Mouse (Mus musculus) midbrain, embryonic 10.5 days (tissue): Measurements from ENCODE around the gene Cd2bp2. TPM values are rescaled to one million over a fixed set of nuclear protein-coding genes. Genes with fewer than 3 reads are reported as not detected.

Experiments
- DNase-seq: peaks from one replicate; pipeline ENCODE4 v3.0.0-alpha.2; 2017; ENCODE audit warnings: low spot score
- H3K27ac ChIP-seq: fragments of 300-500 bp; sonication (generic); replicated peaks from 2 replicates; pipeline ENCODE4 v1.5.1; 2016; ENCODE audit warnings: mild to moderate bottlenecking
- H3K27me3 ChIP-seq: fragments of 300-500 bp; sonication (generic); 2 replicates; pipeline ENCODE4 v1.6.1; 2016; ENCODE audit warnings: low read depth, mild to moderate bottlenecking; ENCODE audit not compliant: poor library complexity, severe bottlenecking
- H3K36me3 ChIP-seq: fragments of 300-500 bp; sonication (generic); 2 replicates; pipeline ENCODE4 v1.6.1; 2016; ENCODE audit warnings: mild to moderate bottlenecking, moderate library complexity
- H3K4me1 ChIP-seq: fragments of 300-500 bp; sonication (generic); 2 replicates; pipeline ENCODE4 v1.6.1; 2016
- H3K4me3 ChIP-seq: fragments of 300-500 bp; sonication (generic); 2 replicates; pipeline ENCODE4 v1.5.1; 2016; ENCODE audit warnings: mild to moderate bottlenecking, moderate library complexity
- H3K9me3 ChIP-seq: fragments of 300-500 bp; sonication (generic); replicated peaks from 2 replicates; pipeline ENCODE4 v1.6.1; 2016; ENCODE audit warnings: mild to moderate bottlenecking
- WGBS: fragments of 180-500 bp; shearing (Covaris S2); methylation state at CpG from one replicate; pipeline ENCODE4 v1.1.7; 2016; 5-methylcytosine and 5-hydroxymethylcytosine counted together
- polyA plus RNA-seq: library from polyadenylated mRNA; unstranded; fragments of >200 nt; fragmentation: Nextera tagmentation; extraction: Ambion mirVana; gene quantifications from 2 replicates; pipeline ENCODE4 v1.2.1, GENCODE M21; 2016

The Cd2bp2 gene
- polyA plus RNA-seq = 94.3 and 109 TPM in 2 replicates

- no peaks in the 10 kb centered on the region for H3K27me3 ChIP-seq
- peaks cover 26% of the 10 kb centered on the region for H3K4me1 ChIP-seq
- peak within 1 kb of the TSS; percentile 94 for H3K27ac ChIP-seq
- peaks cover 82% of the 10 kb centered on the region for H3K36me3 ChIP-seq
- peak within 1 kb of the TSS; percentile 80 for H3K4me3 ChIP-seq
- H3K9me3 ChIP-seq = no peaks in the 10 kb centered on the region
- under 1% methylated on average over 51 of the region's 51 CpGs for WGBS
- peak; percentile 97 for DNase-seq
Observed at GRCm38 (mm10) chr7:127195544-127196295, at the start of gene Cd2bp2. Gene Cd2bp2, minus strand, starts transcription at chr7:127196050.

GRCm38 (mm10) chr7:127244658-127245510 lies 49.0 kb upstream of the Cd2bp2 start:
- H3K27ac ChIP-seq = peak overlapping the region; percentile 96
- WGBS = 11% methylated on average over 32 of the region's 33 CpGs
- no peak for DNase-seq
- peak overlapping the region; percentile 85 for H3K4me3 ChIP-seq
- H3K4me1 ChIP-seq = peaks cover 35% of the 10 kb centered on the region
- peaks cover 7% of the 10 kb centered on the region for H3K9me3 ChIP-seq
- H3K36me3 ChIP-seq = peaks cover 46% of the 10 kb centered on the region
- no peaks in the 10 kb centered on the region for H3K27me3 ChIP-seq

GRCm38 (mm10) chr7:127243870-127244657 lies 48.2 kb upstream of the Cd2bp2 start, which contains the start of gene Zfp771:
Gene Zfp771, plus strand, starts transcription at chr7:127244274.
- peak within 1 kb of the TSS; percentile 96 for H3K27ac ChIP-seq
- peaks cover 7% of the 10 kb centered on the region for H3K9me3 ChIP-seq
- 1% methylated on average over 56 of the region's 56 CpGs for WGBS
- H3K27me3 ChIP-seq = no peaks in the 10 kb centered on the region
- peak; percentile 94 for DNase-seq
- peaks cover 35% of the 10 kb centered on the region for H3K4me1 ChIP-seq
- peaks cover 46% of the 10 kb centered on the region for H3K36me3 ChIP-seq
- peak within 1 kb of the TSS; percentile 85 for H3K4me3 ChIP-seq

GRCm38 (mm10) chr7:127243361-127243867 lies 47.6 kb upstream of the Cd2bp2 start:
- peaks cover 7% of the 10 kb centered on the region for H3K9me3 ChIP-seq
- no peak for DNase-seq
- 32% methylated on average over 2 of the region's 2 CpGs for WGBS
- no peaks in the 10 kb centered on the region for H3K27me3 ChIP-seq
- peak overlapping the region; percentile 96 for H3K27ac ChIP-seq
- peaks cover 35% of the 10 kb centered on the region for H3K4me1 ChIP-seq
- peak overlapping the region; percentile 85 for H3K4me3 ChIP-seq
- peaks cover 48% of the 10 kb centered on the region for H3K36me3 ChIP-seq

- peak overlapping the region; percentile 100; the same call in 1 of the 2 replicates for H3K27ac ChIP-seq
- H3K9me3 ChIP-seq = peaks cover 24% of the 10 kb centered on the region
- DNase-seq = no peak
- no peaks in the 10 kb centered on the region for H3K27me3 ChIP-seq
- peaks cover 74% of the 10 kb centered on the region for H3K36me3 ChIP-seq
- peaks cover 40% of the 10 kb centered on the region for H3K4me1 ChIP-seq
- peak overlapping the region; percentile 98 for H3K4me3 ChIP-seq
- WGBS = 99% methylated on average over 2 of the region's 2 CpGs
Observed at GRCm38 (mm10) chr7:127234777-127235176, 38.9 kb upstream of the Cd2bp2 start.

GRCm38 (mm10) chr7:127233765-127234164 lies 37.9 kb upstream of the Cd2bp2 start:
- WGBS = 9% methylated on average over 9 of the region's 9 CpGs
- peaks cover 74% of the 10 kb centered on the region for H3K36me3 ChIP-seq

GRCm38 (mm10) chr7:127233368-127233749 lies 37.5 kb upstream of the Cd2bp2 start:
- Histone ChIP-seq H3K27me3 (no peaks in the 10 kb centered on the region), H3K4me1 (peaks cover 40% of the 10 kb centered on the region), H3K36me3 (peaks cover 73% of the 10 kb centered on the region), H3K4me3 (peak overlapping the region; percentile 98), H3K9me3 (peaks cover 24% of the 10 kb centered on the region), H3K27ac (peak overlapping the region; percentile 100)
- DNase-seq = no peak
- WGBS = under 1% methylated on average over 25 of the region's 27 CpGs

More at GRCm38 (mm10) chr7:127233765-127234164, 37.9 kb upstream of the Cd2bp2 start:
- H3K4me1 ChIP-seq = peaks cover 40% of the 10 kb centered on the region
- peaks cover 24% of the 10 kb centered on the region for H3K9me3 ChIP-seq
- DNase-seq = no peak
- H3K27me3 ChIP-seq = no peaks in the 10 kb centered on the region
- peak overlapping the region; percentile 98 for H3K4me3 ChIP-seq
- peak overlapping the region; percentile 100 for H3K27ac ChIP-seq

- WGBS = under 1% methylated on average over 64 of the region's 64 CpGs
- peak; percentile 93 for DNase-seq
- peak within 1 kb of the TSS; percentile 100 for H3K27ac ChIP-seq
- H3K9me3 ChIP-seq = peaks cover 24% of the 10 kb centered on the region
- peaks cover 40% of the 10 kb centered on the region for H3K4me1 ChIP-seq
- no peaks in the 10 kb centered on the region for H3K27me3 ChIP-seq
- H3K4me3 ChIP-seq = peak within 1 kb of the TSS; percentile 98
- H3K36me3 ChIP-seq = peaks cover 71% of the 10 kb centered on the region
Observed at GRCm38 (mm10) chr7:127232622-127233367, 36.9 kb upstream of the Cd2bp2 start, which contains the start of the genes Zfp553 and Sept1. Gene Zfp553, plus strand, starts transcription at chr7:127233061. Gene Sept1, minus strand, starts transcription at chr7:127233130.

GRCm38 (mm10) chr7:127231826-127232621 lies 36.2 kb upstream of the Cd2bp2 start:
- Histone ChIP-seq H3K4me3 (peak overlapping the region; percentile 98), H3K9me3 (peaks cover 24% of the 10 kb centered on the region), H3K36me3 (peaks cover 71% of the 10 kb centered on the region), H3K27me3 (no peaks in the 10 kb centered on the region), H3K4me1 (peaks cover 40% of the 10 kb centered on the region), H3K27ac (peak overlapping the region; percentile 100)
- DNase-seq = no peak
- 14% methylated on average over 20 of the region's 20 CpGs for WGBS

GRCm38 (mm10) chr7:127231376-127231775 lies 35.5 kb upstream of the Cd2bp2 start:
- Histone ChIP-seq H3K9me3 (peaks cover 17% of the 10 kb centered on the region), H3K27me3 (no peaks in the 10 kb centered on the region), H3K4me3 (peak overlapping the region; percentile 98), H3K27ac (peak overlapping the region; percentile 100), H3K4me1 (peaks cover 40% of the 10 kb centered on the region), H3K36me3 (peaks cover 67% of the 10 kb centered on the region)
- DNase-seq = no peak
- 86% methylated on average over 3 of the region's 3 CpGs for WGBS
